Mouse (Mus musculus) spleen, postnatal 4 days (tissue): ENCODE data around the gene Tnfrsf12a.
A peak's percentile ranks its signal among the peaks of the same experiment; 100 is the strongest.

ENCODE experiments used
- DNase-seq, 2 experiments: peaks; one replicate each; pipeline ENCODE4 v3.0.0; 2022; ENCODE audit warnings: low spot score in 2 of 2

The Tnfrsf12a gene

GRCm38 (mm10) chr17:23681086-23681485 lies 3.8 kb upstream of the Tnfrsf12a start:
- DNase-seq, result no peak

- DNase-seq, result no peak
Observed at GRCm38 (mm10) chr17:23680336-23680735, 3.1 kb upstream of the Tnfrsf12a start.

GRCm38 (mm10) chr17:23679127-23679835 lies 2.0 kb upstream of the Tnfrsf12a start, which contains the start of gene Cldn6:
TSS of gene Cldn6 (plus strand) at chr17:23679249.
- no peak for DNase-seq

GRCm38 (mm10) chr17:23676473-23677031 lies 716 bp downstream of the Tnfrsf12a start:
- DNase-seq, result no peak

GRCm38 (mm10) chr17:23675564-23676281 lies 1.5 kb downstream of the Tnfrsf12a start:
- peak in 1 of 2 experiments; percentile 73 for DNase-seq

- peak in 1 of 2 experiments; percentile 62 for DNase-seq
Observed at GRCm38 (mm10) chr17:23675127-23675526, 2.1 kb downstream of the Tnfrsf12a start.

GRCm38 (mm10) chr17:23674271-23674952 lies 2.9 kb downstream of the Tnfrsf12a start:
- peak in 1 of 2 experiments; percentile 63 for DNase-seq

- DNase-seq, result peak; percentile 84 to 92
Observed at GRCm38 (mm10) chr17:23673424-23674073, 3.7 kb downstream of the Tnfrsf12a start, which contains the start of the genes Hcfc1r1 and Thoc6. TSS of gene Hcfc1r1 (plus strand) at chr17:23673596. TSS of gene Thoc6 (minus strand) at chr17:23673882.

- no peak for DNase-seq
Observed at GRCm38 (mm10) chr17:23672761-23673160, 4.5 kb downstream of the Tnfrsf12a start.

GRCm38 (mm10) chr17:23671519-23671918 lies 5.7 kb downstream of the Tnfrsf12a start:
- no peak for DNase-seq

GRCm38 (mm10) chr17:23670516-23671074 lies 6.7 kb downstream of the Tnfrsf12a start:
- no peak for DNase-seq

GRCm38 (mm10) chr17:23665511-23665910 lies 11.8 kb downstream of the Tnfrsf12a start:
- DNase-seq, result no peak

- no peak for DNase-seq
Observed at GRCm38 (mm10) chr17:23664556-23665021, 12.7 kb downstream of the Tnfrsf12a start.

GRCm38 (mm10) chr17:23661526-23661925 lies 15.7 kb downstream of the Tnfrsf12a start:
- DNase-seq, result peak in 1 of 2 experiments; percentile 76

- no peak for DNase-seq
Observed at GRCm38 (mm10) chr17:23660876-23661200, 16.4 kb downstream of the Tnfrsf12a start.

GRCm38 (mm10) chr17:23660117-23660875 lies 17.0 kb downstream of the Tnfrsf12a start, which contains the start of gene Bicdl2:
TSS of gene Bicdl2 (plus strand) at chr17:23660506.
- DNase-seq, result peak in 1 of 2 experiments; percentile 80

- no peak for DNase-seq
Observed at GRCm38 (mm10) chr17:23658450-23658849, 18.8 kb downstream of the Tnfrsf12a start.

- no peak for DNase-seq
Observed at GRCm38 (mm10) chr17:23654410-23654809, 22.9 kb downstream of the Tnfrsf12a start.

GRCm38 (mm10) chr17:23654001-23654400 lies 23.3 kb downstream of the Tnfrsf12a start:
- no peak for DNase-seq

GRCm38 (mm10) chr17:23653324-23653723 lies 23.9 kb downstream of the Tnfrsf12a start:
- DNase-seq, result no peak
